Mouse (Mus musculus) forebrain, embryonic 13.5 days (tissue): ENCODE measurements around the gene Olfr130. TPM values are rescaled to one million over a fixed set of nuclear protein-coding genes. Genes with fewer than 3 reads are reported as not detected.

Experiments
- ATAC-seq: fragments of 200-750 bp; cut with Nextera tagmentation; 2 replicates; pipeline ENCODE4 v1.8.0; 2017
- H3K27ac ChIP-seq: fragments of 300-500 bp; sonication (generic); 2 replicates; pipeline ENCODE4 v1.5.1; 2015; ENCODE audit warnings: inconsistent platforms, mild to moderate bottlenecking, moderate library complexity
- H3K27me3 ChIP-seq: fragments of 300-500 bp; sonication (generic); 2 replicates; pipeline ENCODE4 v1.6.1; 2015; ENCODE audit warnings: mild to moderate bottlenecking, inconsistent platforms
- H3K36me3 ChIP-seq: fragments of 300-500 bp; sonication (generic); 2 replicates; pipeline ENCODE4 v1.6.1; 2015; ENCODE audit warnings: mild to moderate bottlenecking, inconsistent platforms; ENCODE audit not compliant: poor library complexity, severe bottlenecking
- H3K4me1 ChIP-seq: fragments of 300-500 bp; sonication (generic); 2 replicates; pipeline ENCODE4 v1.6.1; 2015; ENCODE audit warnings: inconsistent platforms
- H3K4me2 ChIP-seq: fragments of 300-500 bp; sonication (generic); 2 replicates; pipeline ENCODE4 v1.6.1; 2015; ENCODE audit warnings: inconsistent platforms, mild to moderate bottlenecking, moderate library complexity
- H3K4me3 ChIP-seq: fragments of 300-500 bp; sonication (generic); 2 replicates; pipeline ENCODE4 v1.5.1; 2015; ENCODE audit warnings: mild to moderate bottlenecking, inconsistent platforms
- H3K9ac ChIP-seq: fragments of 300-500 bp; sonication (generic); 2 replicates; pipeline ENCODE4 v1.6.1; 2015; ENCODE audit warnings: mild to moderate bottlenecking, inconsistent platforms
- H3K9me3 ChIP-seq: fragments of 300-500 bp; sonication (generic); replicated peaks from 2 replicates; pipeline ENCODE4 v1.6.1; 2016; ENCODE audit warnings: inconsistent platforms
- WGBS: fragments of 180-500 bp; shearing (Covaris S2); methylation state at CpG from one replicate; pipeline ENCODE4 v1.1.7; 2015; 5-methylcytosine and 5-hydroxymethylcytosine counted together
- polyA plus RNA-seq: library from polyadenylated mRNA; unstranded; fragments of >200 nt; fragmentation: Nextera tagmentation; extraction: Ambion mirVana; gene quantifications from 2 replicates; pipeline ENCODE4 v1.2.1, GENCODE M21; 2015

Gene Olfr130
- not detected in 2 replicates for polyA plus RNA-seq

GRCm38 (mm10) chr17:38063621-38064020 is at the start of gene Olfr130:
TSS of gene Olfr130 (plus strand) at chr17:38063921.
- Histone ChIP-seq H3K27me3 (no peaks in the 10 kb centered on the region), H3K27ac (no peak within 1 kb of the TSS), H3K9ac (no peak within 1 kb of the TSS), H3K4me3 (no peak within 1 kb of the TSS), H3K36me3 (no peaks in the 10 kb centered on the region), H3K9me3 (no peaks in the 10 kb centered on the region), H3K4me1 (no peaks in the 10 kb centered on the region), H3K4me2 (no peak within 1 kb of the TSS)
- 94% methylated on average over 1 of the region's 1 CpGs for WGBS
- no peak for ATAC-seq

- 78% methylated on average over 2 of the region's 2 CpGs for WGBS
- Histone ChIP-seq H3K9me3 (no peaks in the 10 kb centered on the region; the same call in 1 of the 2 replicates), H3K27me3 (no peaks in the 10 kb centered on the region), H3K4me1 (no peaks in the 10 kb centered on the region), H3K4me3 (no peak overlapping the region), H3K27ac (no peak overlapping the region), H3K36me3 (no peaks in the 10 kb centered on the region), H3K9ac (no peak overlapping the region), H3K4me2 (no peak overlapping the region)
- ATAC-seq, result no peak
These were observed 47.4 kb upstream of the Olfr130 start for GRCm38 (mm10) chr17:38016341-38016740.

DNA sequence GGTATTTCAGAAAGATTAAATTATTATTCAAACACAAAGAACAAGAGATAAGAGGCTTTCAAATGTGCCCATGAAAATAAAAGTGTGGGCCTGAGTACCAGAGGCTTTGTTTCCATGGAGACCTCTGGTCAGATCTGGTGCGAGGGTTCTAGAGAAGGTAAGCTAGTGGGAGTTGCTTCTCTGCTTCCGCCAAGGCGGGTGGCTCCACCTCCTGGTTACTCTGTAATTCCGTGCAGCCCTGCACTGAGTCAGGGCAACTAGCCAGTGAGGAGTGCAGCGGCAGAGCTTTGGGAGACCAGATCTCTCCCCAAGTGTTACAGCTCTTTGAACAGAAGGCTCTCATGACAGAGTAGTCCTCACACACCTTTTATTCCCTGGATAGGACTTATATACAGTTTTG is 37.4 kb upstream of the Olfr130 start:
- Histone ChIP-seq H3K4me3 (no peak overlapping the region), H3K9ac (no peak overlapping the region), H3K4me2 (no peak overlapping the region), H3K36me3 (no peaks in the 10 kb centered on the region), H3K27ac (no peak overlapping the region), H3K27me3 (no peaks in the 10 kb centered on the region), H3K9me3 (0 out of 2 replicates have a peak, but pooled peaks cover 3% of the 10 kb centered on the region), H3K4me1 (no peaks in the 10 kb centered on the region)
- ATAC-seq, result no peak
- WGBS, result 36% methylated on average over 5 of the region's 5 CpGs

DNA sequence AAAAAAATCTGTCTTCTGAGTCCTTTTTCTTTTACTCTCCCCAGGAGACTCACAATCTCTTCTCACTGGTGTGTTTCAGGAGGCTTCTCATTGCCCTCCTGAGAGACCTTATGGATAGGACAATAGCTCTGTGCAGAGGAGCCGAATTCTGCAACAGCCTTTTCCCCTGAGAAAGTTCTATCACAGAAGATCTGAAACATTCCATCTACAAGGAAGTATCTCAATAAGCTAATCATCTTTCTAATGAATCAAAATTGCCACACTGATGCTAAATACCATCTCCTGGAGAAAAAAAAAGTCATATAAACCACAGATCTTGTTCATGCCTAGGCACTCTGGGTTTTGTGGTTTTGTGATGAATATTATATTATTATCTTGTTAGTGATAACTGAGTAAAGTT is 3.7 kb upstream of the Olfr130 start, which contains the start of gene Olfr129:
Gene Olfr129 (minus strand): TSS at position 101 of the 400 bp plus-strand sequence.
- H3K4me3 ChIP-seq, result no peak within 1 kb of the TSS
- H3K9ac ChIP-seq, result no peak within 1 kb of the TSS
- ATAC-seq, result no peak
- no peak within 1 kb of the TSS for H3K27ac ChIP-seq
- no peaks in the 10 kb centered on the region for H3K36me3 ChIP-seq
- 51% methylated on average over 1 of the region's 1 CpGs for WGBS
- no peaks in the 10 kb centered on the region for H3K4me1 ChIP-seq
- no peaks in the 10 kb centered on the region for H3K27me3 ChIP-seq
- no peak within 1 kb of the TSS for H3K4me2 ChIP-seq
- H3K9me3 ChIP-seq, result no peaks in the 10 kb centered on the region

- Histone ChIP-seq H3K36me3 (no peaks in the 10 kb centered on the region), H3K9ac (no peak overlapping the region), H3K27ac (no peak overlapping the region), H3K27me3 (no peaks in the 10 kb centered on the region), H3K4me3 (no peak overlapping the region), H3K9me3 (0 out of 2 replicates have a peak, but pooled peaks cover 9% of the 10 kb centered on the region), H3K4me2 (no peak overlapping the region), H3K4me1 (no peaks in the 10 kb centered on the region)
- 89% methylated on average over 4 of the region's 4 CpGs for WGBS
- no peak for ATAC-seq
These were observed 18.6 kb downstream of the Olfr130 start for GRCm38 (mm10) chr17:38082364-38082763.

GRCm38 (mm10) chr17:38088593-38088992 is 24.9 kb downstream of the Olfr130 start, which contains the start of gene Olfr131:
TSS of gene Olfr131 (minus strand) at chr17:38088693.
- H3K9ac ChIP-seq, result no peak within 1 kb of the TSS

More at GRCm38 (mm10) chr17:38088593-38088992, 24.9 kb downstream of the Olfr130 start, which contains the start of gene Olfr131:
- H3K27ac ChIP-seq, result no peak within 1 kb of the TSS
- no peaks in the 10 kb centered on the region for H3K9me3 ChIP-seq
- no peaks in the 10 kb centered on the region for H3K36me3 ChIP-seq
- H3K4me3 ChIP-seq, result no peak within 1 kb of the TSS
- no peaks in the 10 kb centered on the region for H3K4me1 ChIP-seq
- ATAC-seq, result no peak
- no peak within 1 kb of the TSS for H3K4me2 ChIP-seq
- H3K27me3 ChIP-seq, result no peaks in the 10 kb centered on the region

Other genes with a start within 250 kb of the Olfr130 start
- gene Olfr125, start 231.0 kb upstream of the Olfr130 start, polyA plus RNA-seq, result not detected in 2 replicates
- gene Olfr126, start 216.4 kb upstream of the Olfr130 start, polyA plus RNA-seq, result not detected in 2 replicates
- not detected in 2 replicates for gene Olfr127, start 163.5 kb upstream of the Olfr130 start, polyA plus RNA-seq
- not detected in 2 replicates for gene Olfr128, start 143.4 kb upstream of the Olfr130 start, polyA plus RNA-seq
- not detected in 2 replicates for gene Olfr761, start 110.8 kb upstream of the Olfr130 start, polyA plus RNA-seq
- gene Olfr129, start 3.8 kb upstream of the Olfr130 start, polyA plus RNA-seq, result not detected in 2 replicates
- not detected in 2 replicates for gene Olfr131, start 24.8 kb downstream of the Olfr130 start, polyA plus RNA-seq
- not detected in 2 replicates for gene Olfr132, start 70.6 kb downstream of the Olfr130 start, polyA plus RNA-seq
- gene Olfr133, start 81.4 kb downstream of the Olfr130 start, polyA plus RNA-seq, result not detected in 2 replicates
- gene Olfr134, start 107.5 kb downstream of the Olfr130 start, polyA plus RNA-seq, result not detected in 2 replicates
- gene Olfr135, start 140.4 kb downstream of the Olfr130 start, polyA plus RNA-seq, result not detected in 2 replicates
- not detected in 2 replicates for gene Olfr138, start 197.1 kb downstream of the Olfr130 start, polyA plus RNA-seq
- not detected in 2 replicates for gene Olfr137, start 243.6 kb downstream of the Olfr130 start, polyA plus RNA-seq